Mouse (Mus musculus): ENCODE measurements around the gene Chil5.
"Not testable (repeated sequence)": the region's sequence is repeated elsewhere in the genome, so short reads cannot be mapped to it uniquely, and the experiment has no call there.

Gene Chil5

GRCm38 (mm10) chr3:106032781-106033180 is at the start of gene Chil5:
Chil5 (minus strand) TSS chr3:106032814.
- DNase-seq (ENCODE audit: low spot score), result no peak

GRCm38 (mm10) chr3:106074824-106075223 is 42.2 kb upstream of the Chil5 start:
- no peak for DNase-seq (ENCODE audit: low spot score)

DNA sequence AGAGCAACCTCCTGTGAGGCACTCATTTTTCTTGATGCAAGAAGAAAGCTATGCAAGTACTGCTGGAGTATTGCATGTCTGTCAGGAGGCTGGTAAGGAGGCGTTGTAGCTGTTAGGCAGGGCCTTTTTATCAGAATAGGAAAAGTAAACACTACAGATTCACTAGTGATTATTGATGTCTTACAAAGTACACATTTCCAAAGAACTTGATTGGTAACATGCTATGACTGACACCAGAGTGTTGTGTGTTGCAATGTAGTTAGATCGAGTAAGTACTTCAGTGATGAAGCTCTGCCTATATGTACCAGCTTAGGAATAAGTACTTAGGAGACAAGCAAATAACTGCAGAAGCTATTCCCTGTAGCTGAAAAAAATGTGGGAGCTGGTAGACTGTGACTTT is 38.4 kb upstream of the Chil5 start:
- no peak for DNase-seq (ENCODE audit: low spot score)

GRCm38 (mm10) chr3:106067707-106068106 is 35.1 kb upstream of the Chil5 start:
- not testable (repeated sequence) for DNase-seq (ENCODE audit: low spot score)

- no peak for DNase-seq (ENCODE audit: low spot score)
Measured at GRCm38 (mm10) chr3:106057966-106058365, 25.4 kb upstream of the Chil5 start.

- no peak for DNase-seq (ENCODE audit: low spot score)
Measured at GRCm38 (mm10) chr3:106051896-106052295, 19.3 kb upstream of the Chil5 start.

DNA sequence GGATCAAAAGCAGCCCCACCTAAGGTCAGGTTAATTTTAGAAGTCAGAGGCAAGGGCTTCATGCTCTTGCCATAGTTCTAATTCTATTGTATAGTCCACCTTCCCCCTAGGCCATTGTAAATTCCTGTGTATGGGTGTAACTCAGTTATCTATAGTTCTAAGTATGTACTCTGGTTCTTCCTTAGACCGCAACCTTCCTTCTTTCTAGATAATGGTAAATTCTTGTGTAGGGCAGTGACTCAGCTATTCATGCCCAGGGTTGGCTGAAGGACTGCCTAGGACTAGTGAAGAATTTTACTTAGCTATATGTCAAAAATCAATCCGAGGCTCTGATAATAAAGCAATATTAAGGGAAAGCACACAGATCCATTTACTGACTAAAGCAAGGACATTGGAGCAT is 7.7 kb upstream of the Chil5 start:
- no peak for DNase-seq (ENCODE audit: low spot score)

GRCm38 (mm10) chr3:106024135-106024534 is 8.5 kb downstream of the Chil5 start:
- no peak for DNase-seq (ENCODE audit: low spot score)

DNA sequence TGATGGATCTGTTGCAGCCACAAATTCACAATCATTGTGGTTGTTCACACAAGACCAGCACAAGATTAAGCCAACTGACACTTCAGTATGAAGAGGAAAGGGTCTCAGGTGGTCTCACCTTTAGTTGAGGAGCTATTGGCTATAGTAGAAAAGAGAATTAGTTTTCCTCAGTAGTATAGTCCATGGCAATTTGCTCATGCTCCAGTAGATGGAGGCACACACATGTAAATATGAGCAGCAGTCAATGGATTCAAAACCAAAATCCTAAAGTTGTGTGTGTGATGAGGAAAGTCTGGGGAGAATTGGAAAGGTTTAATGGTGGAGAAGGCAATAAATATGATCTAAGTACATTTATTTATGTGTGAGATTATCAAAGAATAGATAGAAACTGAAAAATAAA is 10.8 kb downstream of the Chil5 start:
- peak; percentile 12 for DNase-seq (ENCODE audit: low spot score)

- no peak for DNase-seq (ENCODE audit: low spot score)
Measured at GRCm38 (mm10) chr3:106014546-106014945, 18.1 kb downstream of the Chil5 start, which contains the start of gene Pifo. Pifo (minus strand) TSS chr3:106014646.

- not testable (repeated sequence) for DNase-seq (ENCODE audit: low spot score)
Measured at GRCm38 (mm10) chr3:106003360-106003759, 29.3 kb downstream of the Chil5 start.

DNA sequence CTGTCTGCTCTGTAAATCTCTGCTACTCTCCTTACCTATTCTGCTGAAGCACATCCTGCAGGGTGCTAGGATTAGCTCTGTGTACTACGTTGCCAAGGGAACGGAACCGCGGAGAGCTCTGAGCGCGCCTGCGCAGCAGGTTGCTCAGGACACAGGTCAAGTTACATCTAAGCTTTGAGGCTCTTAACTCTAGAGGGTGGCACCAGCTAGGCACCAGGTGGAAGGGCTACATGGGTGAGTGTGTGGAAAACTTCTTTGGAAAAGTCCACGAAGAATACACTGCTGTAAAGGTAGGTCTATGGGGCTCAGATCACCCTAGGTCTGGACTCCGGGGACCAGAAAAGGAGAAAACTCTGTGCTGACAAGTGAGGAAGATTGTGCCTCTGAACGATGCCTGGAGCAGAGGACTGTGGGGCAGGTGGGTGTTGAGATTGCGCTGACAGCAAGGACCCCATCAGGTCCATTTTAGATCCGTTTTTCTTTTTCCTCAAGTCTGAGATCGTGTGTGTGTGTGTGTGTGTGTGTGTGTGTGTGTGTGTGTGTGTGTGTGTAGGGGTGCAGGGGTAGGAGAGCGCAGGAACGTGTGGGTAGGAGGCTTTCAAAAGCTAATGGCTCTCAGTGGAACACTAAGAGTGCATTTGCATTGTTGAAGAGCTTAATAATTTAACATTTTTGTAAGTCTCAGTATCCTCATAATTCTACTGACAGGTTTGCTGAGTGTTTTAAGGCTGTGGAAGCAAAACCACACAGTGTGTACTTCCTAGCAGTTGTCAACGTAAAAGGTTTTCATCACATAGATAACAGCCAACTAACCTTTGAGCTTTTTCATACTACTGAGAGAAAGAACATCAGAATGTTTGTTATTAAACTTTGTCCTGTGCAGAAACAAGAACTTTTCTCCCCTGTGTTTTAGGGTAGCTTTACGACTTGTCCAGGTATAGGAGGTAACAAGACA is 30.9 kb downstream of the Chil5 start:
- peak; percentile 13 for DNase-seq (ENCODE audit: low spot score)

GRCm38 (mm10) chr3:106000707-106001375 is 31.8 kb downstream of the Chil5 start:
- DNase-seq (ENCODE audit: low spot score), result no peak

DNA sequence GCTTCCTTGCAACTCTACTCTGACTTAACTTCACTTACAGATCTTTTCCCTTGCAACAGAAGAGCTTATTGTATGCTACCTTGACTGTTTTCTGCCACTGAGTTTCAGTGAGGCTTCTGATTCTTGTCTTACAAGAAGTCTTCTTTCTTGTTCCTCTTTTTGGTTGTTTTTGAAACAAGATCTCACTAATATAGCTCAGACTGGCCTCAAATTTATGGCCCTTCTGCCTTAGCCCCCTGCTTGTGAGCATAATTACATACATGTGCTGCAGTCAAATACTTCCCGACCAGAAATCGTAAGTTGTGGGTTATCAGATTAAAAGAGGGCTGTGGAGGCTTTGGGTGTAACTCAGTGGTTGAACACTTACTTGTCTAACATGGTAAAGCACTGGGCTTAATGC is 37.9 kb downstream of the Chil5 start:
- DNase-seq (ENCODE audit: low spot score), result no peak

DNA sequence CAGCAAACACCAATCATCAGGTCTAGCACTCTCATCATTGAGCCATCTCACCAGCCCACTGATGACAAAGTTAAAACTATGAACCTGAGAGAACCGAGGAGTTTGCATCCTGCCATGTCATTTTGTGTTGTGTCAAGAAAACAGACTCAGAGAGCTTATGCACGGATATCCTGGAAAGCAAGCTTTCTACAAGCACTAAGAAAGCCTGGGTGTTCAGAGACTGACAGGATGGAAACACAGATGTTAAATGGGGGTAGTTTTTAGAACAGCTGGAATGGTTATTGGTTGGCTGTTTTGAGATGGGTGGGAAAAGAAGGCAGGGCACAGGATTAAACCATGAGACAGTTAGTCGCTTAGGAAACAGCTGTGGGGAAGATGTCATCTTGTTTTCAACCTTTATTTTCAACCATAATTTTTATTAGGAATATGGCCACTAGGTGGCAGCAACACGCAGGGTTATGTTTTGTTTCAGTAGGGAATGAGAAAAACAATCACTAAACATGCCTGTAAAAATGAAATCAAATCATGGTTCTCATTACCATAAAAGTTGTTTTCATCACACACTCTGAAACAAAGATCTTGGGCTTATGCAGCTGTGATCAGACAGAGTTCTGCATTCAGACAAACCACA is 40.8 kb downstream of the Chil5 start:
- peak; percentile 70 for DNase-seq (ENCODE audit: low spot score)

DNA sequence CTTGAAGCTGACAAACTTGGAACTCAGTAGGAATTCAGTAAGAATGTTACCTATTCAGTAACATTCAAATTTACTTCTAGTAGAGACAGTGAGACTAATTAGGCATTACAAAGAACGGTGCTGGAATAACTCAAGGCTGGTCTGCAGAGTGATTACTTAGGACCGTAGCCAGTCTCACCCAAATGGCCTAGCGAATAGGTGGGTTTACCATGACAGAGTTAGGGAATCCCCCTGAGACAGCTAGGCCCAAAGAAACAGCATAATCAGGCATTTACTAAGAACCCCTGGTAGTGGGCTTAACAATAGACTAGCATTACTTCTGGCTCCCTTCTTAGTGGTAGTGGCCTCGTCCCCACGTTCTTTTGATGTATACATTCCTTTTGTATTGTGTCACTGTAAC is 43.0 kb downstream of the Chil5 start:
- not testable (repeated sequence) for DNase-seq (ENCODE audit: low spot score)

GRCm38 (mm10) chr3:105974174-105974573 is 58.4 kb downstream of the Chil5 start:
- DNase-seq (ENCODE audit: low spot score), result no peak

DNA sequence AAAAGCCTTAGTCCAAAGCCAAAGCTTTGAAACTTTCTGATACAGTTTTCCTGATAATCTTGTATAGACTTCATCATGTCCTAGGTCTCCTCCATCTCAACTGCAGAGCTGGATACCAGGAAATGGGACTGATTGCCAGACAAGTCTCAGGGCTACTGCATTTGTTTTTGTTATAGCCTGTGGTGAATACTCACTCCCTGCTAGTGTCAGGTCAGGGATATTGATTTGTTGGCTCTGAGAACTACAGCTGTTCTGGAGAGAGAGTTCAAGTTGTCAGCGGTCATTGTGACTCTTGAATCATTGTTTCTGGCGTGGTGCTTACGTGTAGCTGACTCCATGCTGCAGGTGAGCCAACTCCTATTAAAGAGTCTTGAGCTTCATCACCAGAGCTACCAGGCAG is 59.2 kb downstream of the Chil5 start, which contains the start of gene Ovgp1:
Gene Ovgp1 (plus strand): TSS at position 301 of the 400 bp plus-strand sequence.
- no peak for DNase-seq (ENCODE audit: low spot score)

DNA sequence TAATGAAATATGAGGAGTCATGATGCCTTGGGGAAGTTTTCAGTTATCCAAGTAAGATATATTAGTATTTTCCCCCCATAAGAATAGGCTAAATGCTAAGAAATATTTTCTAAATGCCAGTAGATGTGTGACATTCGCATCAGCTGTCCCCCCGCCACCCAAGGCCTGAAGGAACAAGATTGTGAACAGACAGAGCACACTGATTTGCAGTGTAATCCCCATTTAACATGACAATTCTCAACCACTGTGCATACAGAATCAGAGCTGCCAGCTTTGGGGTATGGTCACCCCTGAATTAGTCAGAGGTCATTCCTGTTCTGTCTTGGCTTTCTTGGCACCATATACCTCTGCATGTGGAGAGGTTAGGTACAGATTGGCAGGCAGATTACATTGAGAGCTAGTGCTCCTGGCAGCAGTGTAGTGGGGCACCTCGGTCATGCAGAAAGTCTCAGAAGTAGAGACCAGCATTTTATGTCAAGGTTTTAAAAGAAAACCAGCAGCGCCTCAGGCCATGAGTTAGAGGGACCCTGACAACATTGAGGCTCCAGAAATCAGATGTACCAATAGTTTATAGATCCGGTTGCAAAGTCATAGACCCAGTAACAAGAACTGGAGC is 60.7 kb downstream of the Chil5 start:
- DNase-seq (ENCODE audit: low spot score), result no peak
